Comparison of ENCODE assay signal across 9 mouse cellular contexts in genomic region chr13:24297252-24297651, GRCm38 (mm10). TPM values are rescaled to one million over a fixed set of nuclear protein-coding genes. Genes with fewer than 3 reads are reported as not detected.
DNase-seq lines count a peak whose midpoint lies in the region; ATAC-seq and TF ChIP-seq lines count a peak whose summit lies in the region.
"Had no signal": no experiment of that assay in that cellular context is flagged by ENCODE, and none has a peak within 500 bp of the region (broad histone marks: within the 10 kb centered on the region; RNA-seq: fewer than 3 reads in every experiment).

No protein-coding gene starts in this region.

- no peak overlapping the region for H3K4me3 ChIP-seq in midbrain, embryonic 10.5 days
- no peak overlapping the region for H3K4me3 ChIP-seq in midbrain, embryonic 13.5 days (replicated peaks)
- no peak overlapping the region for H3K4me3 ChIP-seq in liver, postnatal 0 days (ENCODE audit: low read depth, low read length)
- H3K4me3 ChIP-seq: neural tube, embryonic 12.5 days had no signal

- peak; percentile 94 for TF ChIP-seq CTCF in liver, postnatal 0 days (IDR thresholded peaks at IDR 0.05; ENCODE audit: low read depth)

- no peaks in the 10 kb centered on the region for H3K27me3 ChIP-seq in midbrain, embryonic 10.5 days (ENCODE audit: low read depth, poor library complexity, severe bottlenecking)
- H3K27me3 ChIP-seq in midbrain, embryonic 13.5 days: no peaks in the 10 kb centered on the region
- no peaks in the 10 kb centered on the region for H3K27me3 ChIP-seq in liver, postnatal 0 days (ENCODE audit: insufficient read depth, low read length)
- H3K27me3 ChIP-seq: neural tube, embryonic 12.5 days had no signal

- ATAC-seq in midbrain, embryonic 13.5 days: no peak
- ATAC-seq in erythroblast, adult 5-6 weeks (replicated peaks; ENCODE audit: low FRiP score, poor library complexity, severe bottlenecking): peak; percentile 72
- ATAC-seq in liver, postnatal 0 days: no peak

- H3K9me3 ChIP-seq in midbrain, embryonic 10.5 days (replicated peaks): no peaks in the 10 kb centered on the region
- no peaks in the 10 kb centered on the region for H3K9me3 ChIP-seq in midbrain, embryonic 13.5 days
- no peaks in the 10 kb centered on the region for H3K9me3 ChIP-seq in liver, postnatal 0 days (ENCODE audit: low read length)
- H3K9me3 ChIP-seq: neural tube, embryonic 12.5 days had no signal

- H3K9ac ChIP-seq in midbrain, embryonic 13.5 days (replicated peaks): no peak overlapping the region
- no peak overlapping the region for H3K9ac ChIP-seq in liver, postnatal 0 days (replicated peaks)
- H3K9ac ChIP-seq: neural tube, embryonic 12.5 days had no signal

- no peaks in the 10 kb centered on the region for H3K36me3 ChIP-seq in midbrain, embryonic 10.5 days
- H3K36me3 ChIP-seq in midbrain, embryonic 13.5 days: no peaks in the 10 kb centered on the region
- H3K36me3 ChIP-seq in liver, postnatal 0 days (replicated peaks; ENCODE audit: insufficient read depth, low read length): no peaks in the 10 kb centered on the region
- H3K36me3 ChIP-seq: neural tube, embryonic 12.5 days had no signal

- WGBS in midbrain, embryonic 10.5 days: 19% methylated on average over 4 of the region's 4 CpGs
- WGBS in midbrain, embryonic 13.5 days: 13% methylated on average over 4 of the region's 4 CpGs
- 12% methylated on average over 4 of the region's 4 CpGs for WGBS in liver, postnatal 0 days (ENCODE audit: insufficient replicate concordance)

- no peak overlapping the region for H3K4me2 ChIP-seq in midbrain, embryonic 13.5 days (replicated peaks)
- H3K4me2 ChIP-seq in liver, postnatal 0 days (ENCODE audit: low read depth, low read length): no peak overlapping the region
- H3K4me2 ChIP-seq: neural tube, embryonic 12.5 days had no signal

- peak; percentile 31 for DNase-seq in cerebellum, adult 11 months
- DNase-seq in cerebellum, adult 9-11 months: no peak
- DNase-seq in midbrain, embryonic 10.5 days (ENCODE audit: low spot score): peak; percentile 45
- DNase-seq in adrenal gland, postnatal 36 days: peak; percentile 40 to 63
- DNase-seq in liver, postnatal 0 days: peak; percentile 56
- DNase-seq in right cerebral cortex, postnatal 25 days: peak; percentile 10

- H3K27ac ChIP-seq in midbrain, embryonic 10.5 days (replicated peaks): no peak overlapping the region
- H3K27ac ChIP-seq in midbrain, embryonic 13.5 days: no peak overlapping the region
- H3K27ac ChIP-seq in liver, postnatal 0 days (ENCODE audit: low read depth): no peak overlapping the region
- H3K27ac ChIP-seq: neural tube, embryonic 12.5 days had no signal

- H3K4me1 ChIP-seq in midbrain, embryonic 10.5 days: peaks cover 4% of the 10 kb centered on the region; the same call in 1 of the 2 replicates
- no peaks in the 10 kb centered on the region for H3K4me1 ChIP-seq in midbrain, embryonic 13.5 days (replicated peaks)
- H3K4me1 ChIP-seq in liver, postnatal 0 days (ENCODE audit: insufficient read depth): no peaks in the 10 kb centered on the region
- H3K4me1 ChIP-seq: neural tube, embryonic 12.5 days had no signal

- no peak for TF ChIP-seq EP300 in liver, postnatal 0 days (IDR thresholded peaks at IDR 0.05; ENCODE audit: low read depth)

RNA-seq across cellular contexts. Expression of gene Carmil1, which starts 16.7 kb away (rescaled TPM):
- 17.5 and 20.7 TPM in 2 replicates for polyA plus RNA-seq in midbrain, embryonic 10.5 days (2016; fragmentation: Nextera tagmentation; extraction: Ambion mirVana)
- polyA plus RNA-seq in midbrain, embryonic 13.5 days (2015; fragmentation: Nextera tagmentation; extraction: Ambion mirVana): 21.8 and 22.1 TPM in 2 replicates
- 10 to 100 TPM; 52.0 to 60.9 TPM for total RNA-seq in adrenal gland, postnatal 36 days (2021)
- 1.3 TPM in 1 of 2 replicates, not detected in the other for total RNA-seq in erythroblast, adult 5-6 weeks (2015; ENCODE audit: low replicate concordance)
- total RNA-seq in erythroblast, adult 5-6 weeks (2017; ENCODE audit: low replicate concordance): 0.34 and 2.0 TPM in 2 replicates
- polyA plus RNA-seq in liver, postnatal 0 days (2015; fragmentation: Nextera tagmentation; extraction: Ambion mirVana): 5.9 and 6.5 TPM in 2 replicates

RNA-seq across cellular contexts. Expression of gene Cmah, which starts 30.0 kb away (rescaled TPM):
- polyA plus RNA-seq in midbrain, embryonic 10.5 days (2016; fragmentation: Nextera tagmentation; extraction: Ambion mirVana): 0.34 and 0.42 TPM in 2 replicates
- polyA plus RNA-seq in midbrain, embryonic 13.5 days (2015; fragmentation: Nextera tagmentation; extraction: Ambion mirVana): 0.14 and 0.23 TPM in 2 replicates
- 1 to 10 TPM; 1.3 to 3.5 TPM for total RNA-seq in adrenal gland, postnatal 36 days (2021)
- 2.1 and 2.3 TPM in 2 replicates for total RNA-seq in erythroblast, adult 5-6 weeks (2015; ENCODE audit: low replicate concordance)
- total RNA-seq in erythroblast, adult 5-6 weeks (2017; ENCODE audit: low replicate concordance): 0.85 and 2.1 TPM in 2 replicates
- polyA plus RNA-seq in liver, postnatal 0 days (2015; fragmentation: Nextera tagmentation; extraction: Ambion mirVana): 2.8 and 3.7 TPM in 2 replicates
